Mouse (Mus musculus) heart, postnatal 0 days (tissue): ENCODE results near the gene Gm7075.

Experiments used
- CTCF ChIP-seq: IDR thresholded peaks from 2 replicates; pipeline ENCODE4 v1.5.1; 2016; ENCODE audit warnings: antibody characterized with exemption, control low read depth, low read depth
- EP300 ChIP-seq: IDR thresholded peaks from 2 replicates; pipeline ENCODE4 v1.6.1; 2016; ENCODE audit warnings: antibody characterized with exemption, low read depth

GRCm38 (mm10) chr10:63376303-63376702 is 45.3 kb downstream of the Gm7075 start:
- TF ChIP-seq CTCF (no peak), EP300 (no peak)
